Mouse (Mus musculus): Measurements from ENCODE around the gene Ephb2. TPM values are rescaled to one million over a fixed set of nuclear protein-coding genes. Genes with fewer than 3 reads are reported as not detected.

Ephb2 gene
- total and polyA plus RNA-seq, 3 experiments: 0.08 to 0.34 (median 0.33) TPM

DNA sequence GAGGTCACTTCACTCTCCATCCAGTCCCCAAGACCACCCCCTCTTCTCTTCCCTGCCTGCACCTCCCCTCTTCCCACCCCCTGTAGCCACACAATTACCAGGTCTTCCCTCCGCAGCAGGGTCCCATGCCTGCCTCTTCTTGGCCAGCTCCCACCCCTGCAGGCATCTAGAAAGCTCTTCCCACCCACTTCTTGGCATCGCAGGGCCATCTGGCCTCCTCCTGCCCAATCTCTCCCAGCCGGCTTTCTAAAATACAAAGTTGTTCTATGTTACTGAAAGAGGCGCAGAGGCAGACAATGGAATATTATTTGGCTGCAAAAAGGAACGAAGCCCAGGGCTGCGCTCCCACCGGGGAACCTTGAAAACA, 136.7 kb downstream of the Ephb2 start:
- ATAC-seq (ENCODE audit: extremely low read depth, insufficient number of reproducible peaks, low FRiP score, poor library complexity, severe bottlenecking) (no peak), DNase-seq (ENCODE audit: low spot score) (no peak)
- peaks cover 10% of the 10 kb centered on the region; the same call in 1 of the 2 replicates for H3K27me3 ChIP-seq (ENCODE audit: insufficient read depth, low read length)
- no peak overlapping the region for H3K4me3 ChIP-seq (ENCODE audit: low read depth, low read length)
- no peak for TF ChIP-seq TAL1 (conservative IDR thresholded peaks at IDR 0.05; ENCODE audit: low read depth, low read length)
- no peak for TF ChIP-seq GATA2 (IDR thresholded peaks at IDR 0.05; ENCODE audit: borderline replicate concordance, low read depth, low read length)
- TF ChIP-seq CTCF (IDR thresholded peaks at IDR 0.05; ENCODE audit: low read depth, low read length): no peak
- TF ChIP-seq GATA1 (IDR thresholded peaks at IDR 0.05; ENCODE audit: borderline replicate concordance, low read length): no peak
- TF ChIP-seq POLR2AphosphoS5 (IDR thresholded peaks at IDR 0.05; ENCODE audit: insufficient replicate concordance, low read depth, low read length): no peak
- no peaks in the 10 kb centered on the region for H3K4me1 ChIP-seq (ENCODE audit: insufficient read depth, low read depth, low read length)
- no peaks in the 10 kb centered on the region for H3K36me3 ChIP-seq (replicated peaks)
- no peaks in the 10 kb centered on the region for H3K9me3 ChIP-seq (replicated peaks)

DNA sequence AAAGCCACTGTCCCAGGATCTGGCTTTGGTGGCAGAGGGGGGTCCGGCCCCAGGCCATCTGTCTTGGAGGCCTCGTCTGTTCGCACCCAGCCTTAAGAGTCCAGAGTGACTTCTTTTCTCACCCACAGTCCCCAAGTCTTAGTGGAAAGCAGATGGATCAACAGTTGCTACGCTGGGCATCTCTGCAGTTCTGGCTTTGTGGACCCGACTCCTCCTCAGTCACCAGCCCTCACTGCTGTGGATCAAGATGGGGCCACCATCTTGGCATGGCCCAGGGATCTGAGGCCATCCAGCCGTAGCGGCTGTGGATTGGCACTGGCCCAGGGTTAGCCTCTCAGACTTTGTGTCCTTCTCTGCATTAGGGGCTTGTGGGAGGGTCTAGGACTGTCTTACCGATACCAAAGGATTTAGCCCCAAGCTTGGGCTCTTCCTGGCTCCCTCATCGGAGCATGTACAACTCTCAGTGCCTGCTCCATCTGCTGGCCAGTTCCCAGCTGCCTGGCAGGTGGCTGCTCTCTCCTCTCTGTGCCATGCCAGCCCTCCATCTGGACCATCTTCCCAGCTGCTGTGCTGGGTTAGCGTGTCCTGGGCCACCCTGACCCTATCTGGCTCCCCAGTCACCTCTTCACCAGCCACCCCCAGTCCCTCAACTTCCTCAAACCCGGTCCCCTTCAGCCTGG, 137.2 kb downstream of the Ephb2 start:
- ATAC-seq (ENCODE audit: extremely low read depth, insufficient number of reproducible peaks, low FRiP score, poor library complexity, severe bottlenecking) (no peak), DNase-seq (ENCODE audit: low spot score) (no peak)
- H3K36me3 ChIP-seq (replicated peaks): no peaks in the 10 kb centered on the region
- no peaks in the 10 kb centered on the region for H3K4me1 ChIP-seq (ENCODE audit: insufficient read depth, low read depth, low read length)
- peaks cover 10% of the 10 kb centered on the region; the same call in 1 of the 2 replicates for H3K27me3 ChIP-seq (ENCODE audit: insufficient read depth, low read length)
- TF ChIP-seq POLR2AphosphoS5 (IDR thresholded peaks at IDR 0.05; ENCODE audit: insufficient replicate concordance, low read depth, low read length) (no peak), CTCF (IDR thresholded peaks at IDR 0.05; ENCODE audit: low read depth, low read length) (no peak), TAL1 (conservative IDR thresholded peaks at IDR 0.05; ENCODE audit: low read depth, low read length) (no peak), GATA1 (IDR thresholded peaks at IDR 0.05; ENCODE audit: borderline replicate concordance, low read length) (no peak), GATA2 (IDR thresholded peaks at IDR 0.05; ENCODE audit: borderline replicate concordance, low read depth, low read length) (no peak)
- no peaks in the 10 kb centered on the region for H3K9me3 ChIP-seq (replicated peaks)
- no peak overlapping the region for H3K4me3 ChIP-seq (ENCODE audit: low read depth, low read length)

DNA sequence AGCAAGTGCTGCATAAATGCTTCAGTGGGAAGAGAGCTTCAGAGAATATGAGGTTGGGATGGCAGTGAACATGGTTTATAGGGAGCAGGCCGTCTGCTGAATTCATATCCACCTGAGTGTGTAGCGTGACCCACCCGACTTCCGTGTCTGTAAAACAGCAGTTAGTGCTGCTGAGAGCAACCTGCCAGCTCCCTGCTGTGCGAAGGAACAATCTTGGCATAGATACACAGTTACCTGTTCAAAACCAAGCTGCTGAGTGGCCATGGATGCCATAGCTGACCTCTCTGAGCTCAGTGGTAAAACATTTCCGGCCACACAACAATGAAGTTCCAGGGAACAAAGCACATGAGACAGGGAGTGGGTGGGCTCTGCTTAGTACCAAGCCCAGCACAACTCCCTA, 138.5 kb downstream of the Ephb2 start:
- H3K27me3 ChIP-seq (ENCODE audit: insufficient read depth, low read length): peaks cover 10% of the 10 kb centered on the region; the same call in 1 of the 2 replicates
- H3K4me1 ChIP-seq (ENCODE audit: insufficient read depth, low read depth, low read length): no peaks in the 10 kb centered on the region
- H3K36me3 ChIP-seq (replicated peaks): no peaks in the 10 kb centered on the region
- ATAC-seq (ENCODE audit: extremely low read depth, insufficient number of reproducible peaks, low FRiP score, poor library complexity, severe bottlenecking) (no peak), DNase-seq (ENCODE audit: low spot score) (no peak)
- TF ChIP-seq CTCF (IDR thresholded peaks at IDR 0.05; ENCODE audit: low read depth, low read length) (no peak), TAL1 (conservative IDR thresholded peaks at IDR 0.05; ENCODE audit: low read depth, low read length) (no peak), GATA2 (IDR thresholded peaks at IDR 0.05; ENCODE audit: borderline replicate concordance, low read depth, low read length) (no peak), POLR2AphosphoS5 (IDR thresholded peaks at IDR 0.05; ENCODE audit: insufficient replicate concordance, low read depth, low read length) (no peak), GATA1 (IDR thresholded peaks at IDR 0.05; ENCODE audit: borderline replicate concordance, low read length) (no peak)
- H3K9me3 ChIP-seq (replicated peaks): no peaks in the 10 kb centered on the region
- H3K4me3 ChIP-seq (ENCODE audit: low read depth, low read length): no peak overlapping the region

DNA sequence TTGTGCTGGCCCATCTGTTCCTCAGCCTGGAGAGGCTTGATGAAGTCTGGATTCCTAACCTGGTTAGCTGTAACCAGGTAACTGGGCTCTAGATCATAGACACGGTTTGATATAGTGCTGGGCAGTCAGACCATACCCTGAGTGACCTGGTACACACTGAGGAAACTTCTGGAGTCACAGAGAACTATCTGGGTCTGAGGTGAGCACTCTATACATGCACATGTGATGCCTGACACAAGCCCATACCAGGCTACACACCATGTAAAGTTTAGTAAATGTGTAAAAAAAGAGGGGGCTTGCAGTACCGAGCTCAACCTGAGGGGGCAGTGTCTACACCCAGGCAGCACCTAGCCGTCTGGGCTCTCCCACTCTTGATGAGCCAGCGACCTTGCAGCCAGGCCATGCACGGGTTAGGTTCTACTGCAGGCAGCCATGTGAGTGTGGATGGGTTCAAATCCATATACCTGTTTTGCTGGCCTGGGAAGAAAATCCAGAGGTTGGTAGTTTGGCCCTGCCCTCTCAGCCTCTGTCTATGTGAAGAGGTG, 139.3 kb downstream of the Ephb2 start:
- H3K36me3 ChIP-seq (replicated peaks): no peaks in the 10 kb centered on the region
- TF ChIP-seq TAL1 (conservative IDR thresholded peaks at IDR 0.05; ENCODE audit: low read depth, low read length): no peak
- peak; percentile 99 for TF ChIP-seq CTCF (IDR thresholded peaks at IDR 0.05; ENCODE audit: low read depth, low read length)
- no peak for TF ChIP-seq POLR2AphosphoS5 (IDR thresholded peaks at IDR 0.05; ENCODE audit: insufficient replicate concordance, low read depth, low read length)
- peak; percentile 45 for DNase-seq (ENCODE audit: low spot score)
- H3K4me1 ChIP-seq (ENCODE audit: insufficient read depth, low read depth, low read length): no peaks in the 10 kb centered on the region
- H3K27me3 ChIP-seq (ENCODE audit: insufficient read depth, low read length): peaks cover 15% of the 10 kb centered on the region; the same call in 1 of the 2 replicates
- H3K9me3 ChIP-seq (replicated peaks): no peaks in the 10 kb centered on the region
- ATAC-seq (ENCODE audit: extremely low read depth, insufficient number of reproducible peaks, low FRiP score, poor library complexity, severe bottlenecking): peak; percentile 22; the same call in 1 of the 2 replicates
- no peak overlapping the region for H3K4me3 ChIP-seq (ENCODE audit: low read depth, low read length)

DNA sequence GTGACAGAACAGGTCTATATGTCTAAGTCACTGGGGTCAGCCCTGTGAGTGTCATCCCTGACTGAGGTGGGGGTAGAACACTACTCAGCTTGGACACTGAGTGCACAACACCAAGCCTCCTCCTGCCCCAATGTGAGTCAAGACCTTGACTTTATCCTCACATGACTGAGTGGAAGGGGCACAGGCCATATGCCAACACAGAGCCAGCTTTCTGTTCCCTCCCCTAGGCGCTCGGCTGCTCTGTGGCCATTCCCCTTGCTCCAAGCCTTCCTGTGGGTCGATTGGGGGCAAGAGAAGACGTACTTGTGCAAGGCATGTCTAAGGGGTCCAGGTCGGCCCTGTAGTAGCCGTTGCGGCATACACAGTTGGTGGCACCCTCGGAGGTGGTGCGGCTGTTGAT, 140.1 kb downstream of the Ephb2 start:
- Histone ChIP-seq H3K9me3 (replicated peaks) (no peaks in the 10 kb centered on the region), H3K4me1 (ENCODE audit: insufficient read depth, low read depth, low read length) (no peaks in the 10 kb centered on the region), H3K4me3 (ENCODE audit: low read depth, low read length) (no peak overlapping the region), H3K36me3 (replicated peaks) (no peaks in the 10 kb centered on the region), H3K27me3 (ENCODE audit: insufficient read depth, low read length) (peaks cover 16% of the 10 kb centered on the region; the same call in 1 of the 2 replicates)
- ATAC-seq (ENCODE audit: extremely low read depth, insufficient number of reproducible peaks, low FRiP score, poor library complexity, severe bottlenecking) (no peak), DNase-seq (ENCODE audit: low spot score) (no peak)
- TF ChIP-seq POLR2AphosphoS5 (IDR thresholded peaks at IDR 0.05; ENCODE audit: insufficient replicate concordance, low read depth, low read length) (no peak), GATA2 (IDR thresholded peaks at IDR 0.05; ENCODE audit: borderline replicate concordance, low read depth, low read length) (no peak), CTCF (IDR thresholded peaks at IDR 0.05; ENCODE audit: low read depth, low read length) (no peak)

DNA sequence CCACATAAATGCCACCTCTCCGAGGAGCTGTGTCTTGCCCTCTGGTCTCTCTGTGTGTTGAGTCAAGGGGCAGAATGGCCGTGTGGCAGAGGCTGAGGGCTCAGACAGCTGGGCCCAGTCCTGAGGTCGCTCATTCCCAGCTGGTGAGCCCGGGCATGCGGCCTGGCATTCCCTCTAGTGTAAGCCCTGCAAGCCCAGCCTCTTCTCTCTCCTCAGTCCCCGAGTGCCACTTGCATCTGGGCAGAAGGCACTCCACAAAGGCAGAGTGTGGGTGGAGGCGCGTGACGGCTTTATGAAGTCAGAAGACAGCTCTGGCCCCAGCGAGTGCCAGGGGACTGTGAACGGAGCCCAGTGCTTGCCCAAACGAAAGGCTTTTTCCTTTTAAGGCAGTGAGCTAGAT, 145.8 kb downstream of the Ephb2 start:
- Histone ChIP-seq H3K9me3 (replicated peaks) (no peaks in the 10 kb centered on the region), H3K4me3 (ENCODE audit: low read depth, low read length) (no peak overlapping the region), H3K4me1 (ENCODE audit: insufficient read depth, low read depth, low read length) (peaks cover 2% of the 10 kb centered on the region; the same call in 1 of the 2 replicates), H3K27me3 (ENCODE audit: insufficient read depth, low read length) (peaks cover 16% of the 10 kb centered on the region; the same call in 1 of the 2 replicates), H3K36me3 (replicated peaks) (no peaks in the 10 kb centered on the region)
- TF ChIP-seq CTCF (IDR thresholded peaks at IDR 0.05; ENCODE audit: low read depth, low read length): no peak
- TF ChIP-seq POLR2AphosphoS5 (IDR thresholded peaks at IDR 0.05; ENCODE audit: insufficient replicate concordance, low read depth, low read length): no peak
- TF ChIP-seq GATA2 (IDR thresholded peaks at IDR 0.05; ENCODE audit: borderline replicate concordance, low read depth, low read length): no peak
- TF ChIP-seq TAL1 (conservative IDR thresholded peaks at IDR 0.05; ENCODE audit: low read depth, low read length): no peak
- no peak for TF ChIP-seq GATA1 (IDR thresholded peaks at IDR 0.05; ENCODE audit: borderline replicate concordance, low read length)
- ATAC-seq (ENCODE audit: extremely low read depth, insufficient number of reproducible peaks, low FRiP score, poor library complexity, severe bottlenecking) (no peak), DNase-seq (ENCODE audit: low spot score) (no peak)
